Mouse (Mus musculus): Measurements from ENCODE around the gene Atp11a. TPM values are rescaled to one million over a fixed set of nuclear protein-coding genes. Genes with fewer than 3 reads are reported as not detected.

The Atp11a gene
- polyA plus RNA-seq, 1 experiment from 2014 or later = 15.9 TPM

- Histone ChIP-seq H3K9me3 (no peaks in the 10 kb centered on the region), H3K4me1 (replicated peaks) (peaks cover 35% of the 10 kb centered on the region), H3K4me2 (replicated peaks) (no peak overlapping the region), H3K4me3 (replicated peaks) (no peak overlapping the region), H3K9ac (no peak overlapping the region), H3K27me3 (replicated peaks) (no peaks in the 10 kb centered on the region), H3K36me3 (no peaks in the 10 kb centered on the region), H3K27ac (no peak overlapping the region)
- WGBS = 62% methylated on average over 6 of the region's 6 CpGs
- no peak for ATAC-seq
Measured at GRCm38 (mm10) chr8:12799832-12800231, 43.0 kb downstream of the Atp11a start.

GRCm38 (mm10) chr8:12800246-12800645, 43.4 kb downstream of the Atp11a start:
- Histone ChIP-seq H3K9me3 (no peaks in the 10 kb centered on the region), H3K27me3 (replicated peaks) (no peaks in the 10 kb centered on the region), H3K27ac (0 out of 2 replicates have a peak overlapping the region, but pooled peaks have one; percentile 9), H3K4me3 (replicated peaks) (no peak overlapping the region), H3K4me1 (replicated peaks) (peaks cover 37% of the 10 kb centered on the region), H3K4me2 (replicated peaks) (no peak overlapping the region), H3K9ac (no peak overlapping the region), H3K36me3 (no peaks in the 10 kb centered on the region)
- 67% methylated on average over 2 of the region's 2 CpGs for WGBS
- ATAC-seq = no peak

- ATAC-seq = no peak
- Histone ChIP-seq H3K4me3 (replicated peaks) (no peak overlapping the region), H3K27ac (0 out of 2 replicates have a peak overlapping the region, but pooled peaks have one; percentile 38), H3K4me2 (replicated peaks) (no peak overlapping the region), H3K4me1 (replicated peaks) (peaks cover 38% of the 10 kb centered on the region), H3K36me3 (no peaks in the 10 kb centered on the region), H3K9ac (no peak overlapping the region), H3K9me3 (no peaks in the 10 kb centered on the region), H3K27me3 (replicated peaks) (no peaks in the 10 kb centered on the region)
- 50% methylated on average over 10 of the region's 10 CpGs for WGBS
Measured at GRCm38 (mm10) chr8:12801586-12801985, 44.8 kb downstream of the Atp11a start.

GRCm38 (mm10) chr8:12803121-12803520, 46.3 kb downstream of the Atp11a start:
- 78% methylated on average over 10 of the region's 10 CpGs for WGBS
- H3K9ac ChIP-seq = no peak overlapping the region
- H3K4me3 ChIP-seq (replicated peaks) = no peak overlapping the region
- peaks cover 38% of the 10 kb centered on the region for H3K4me1 ChIP-seq (replicated peaks)
- H3K27me3 ChIP-seq (replicated peaks) = no peaks in the 10 kb centered on the region
- ATAC-seq = no peak
- no peak overlapping the region for H3K27ac ChIP-seq
- no peaks in the 10 kb centered on the region for H3K36me3 ChIP-seq
- no peaks in the 10 kb centered on the region for H3K9me3 ChIP-seq
- H3K4me2 ChIP-seq (replicated peaks) = no peak overlapping the region

- WGBS = 49% methylated on average over 5 of the region's 5 CpGs
- no peaks in the 10 kb centered on the region for H3K27me3 ChIP-seq (replicated peaks)
- H3K27ac ChIP-seq = peak overlapping the region; percentile 63
- H3K9ac ChIP-seq = no peak overlapping the region
- peaks cover 29% of the 10 kb centered on the region for H3K4me1 ChIP-seq (replicated peaks)
- H3K4me3 ChIP-seq (replicated peaks) = no peak overlapping the region
- no peak overlapping the region for H3K4me2 ChIP-seq (replicated peaks)
- no peaks in the 10 kb centered on the region for H3K36me3 ChIP-seq
- no peaks in the 10 kb centered on the region for H3K9me3 ChIP-seq
- peak; percentile 74 for ATAC-seq
Measured at GRCm38 (mm10) chr8:12804909-12805308, 48.1 kb downstream of the Atp11a start.

- ATAC-seq = peak; percentile 36; the same call in 1 of the 2 replicates
- H3K4me1 ChIP-seq (replicated peaks) = peaks cover 24% of the 10 kb centered on the region
- H3K4me2 ChIP-seq (replicated peaks) = no peak overlapping the region
Measured at GRCm38 (mm10) chr8:12805569-12805968, 48.8 kb downstream of the Atp11a start.

GRCm38 (mm10) chr8:12808018-12808417, 51.2 kb downstream of the Atp11a start:
- H3K4me1 ChIP-seq (replicated peaks) = peaks cover 4% of the 10 kb centered on the region
- 67% methylated on average over 2 of the region's 2 CpGs for WGBS
- no peak overlapping the region for H3K4me3 ChIP-seq (replicated peaks)
- H3K9ac ChIP-seq = no peak overlapping the region
- H3K36me3 ChIP-seq = no peaks in the 10 kb centered on the region
- no peak overlapping the region for H3K27ac ChIP-seq
- no peaks in the 10 kb centered on the region for H3K27me3 ChIP-seq (replicated peaks)
- H3K9me3 ChIP-seq = no peaks in the 10 kb centered on the region
- no peak overlapping the region for H3K4me2 ChIP-seq (replicated peaks)
- ATAC-seq = no peak

More at GRCm38 (mm10) chr8:12805569-12805968, 48.8 kb downstream of the Atp11a start:
- Histone ChIP-seq H3K9ac (no peak overlapping the region), H3K27ac (peak overlapping the region; percentile 63; the same call in 1 of the 2 replicates), H3K9me3 (no peaks in the 10 kb centered on the region), H3K4me3 (replicated peaks) (no peak overlapping the region), H3K36me3 (no peaks in the 10 kb centered on the region), H3K27me3 (replicated peaks) (no peaks in the 10 kb centered on the region)
- WGBS = 45% methylated on average over 4 of the region's 4 CpGs

GRCm38 (mm10) chr8:12809516-12809915, 52.7 kb downstream of the Atp11a start:
- ATAC-seq = no peak
- H3K4me3 ChIP-seq (replicated peaks) = no peak overlapping the region
- H3K9ac ChIP-seq = no peak overlapping the region
- H3K9me3 ChIP-seq = no peaks in the 10 kb centered on the region
- H3K27me3 ChIP-seq (replicated peaks) = no peaks in the 10 kb centered on the region
- H3K36me3 ChIP-seq = no peaks in the 10 kb centered on the region
- H3K4me2 ChIP-seq (replicated peaks) = no peak overlapping the region
- 96% methylated on average over 2 of the region's 2 CpGs for WGBS
- peaks cover 4% of the 10 kb centered on the region for H3K4me1 ChIP-seq (replicated peaks)
- H3K27ac ChIP-seq = no peak overlapping the region

GRCm38 (mm10) chr8:12811231-12811630, 54.4 kb downstream of the Atp11a start:
- no peak overlapping the region for H3K27ac ChIP-seq
- H3K4me1 ChIP-seq (replicated peaks) = no peaks in the 10 kb centered on the region; the same call in 1 of the 2 replicates
- H3K4me2 ChIP-seq (replicated peaks) = no peak overlapping the region
- no peak overlapping the region for H3K4me3 ChIP-seq (replicated peaks)
- H3K27me3 ChIP-seq (replicated peaks) = no peaks in the 10 kb centered on the region
- ATAC-seq = no peak
- no peaks in the 10 kb centered on the region for H3K9me3 ChIP-seq
- H3K9ac ChIP-seq = no peak overlapping the region
- WGBS = 49% methylated on average over 6 of the region's 6 CpGs
- H3K36me3 ChIP-seq = no peaks in the 10 kb centered on the region

GRCm38 (mm10) chr8:12816412-12816811, 59.6 kb downstream of the Atp11a start:
- Histone ChIP-seq H3K27me3 (replicated peaks) (no peaks in the 10 kb centered on the region), H3K4me1 (replicated peaks) (no peaks in the 10 kb centered on the region), H3K4me3 (replicated peaks) (no peak overlapping the region), H3K4me2 (replicated peaks) (no peak overlapping the region), H3K9ac (no peak overlapping the region), H3K9me3 (no peaks in the 10 kb centered on the region), H3K36me3 (peaks cover 3% of the 10 kb centered on the region; the same call in 1 of the 2 replicates), H3K27ac (no peak overlapping the region)
- WGBS = 75% methylated on average over 6 of the region's 6 CpGs
- no peak for ATAC-seq

- Histone ChIP-seq H3K27me3 (replicated peaks) (no peaks in the 10 kb centered on the region), H3K36me3 (peaks cover 28% of the 10 kb centered on the region), H3K4me2 (replicated peaks) (no peak overlapping the region), H3K4me3 (replicated peaks) (no peak overlapping the region), H3K4me1 (replicated peaks) (no peaks in the 10 kb centered on the region), H3K27ac (no peak overlapping the region), H3K9me3 (no peaks in the 10 kb centered on the region), H3K9ac (no peak overlapping the region)
- WGBS = 53% methylated on average over 7 of the region's 7 CpGs
- ATAC-seq = no peak
Measured at GRCm38 (mm10) chr8:12822892-12823291, 66.1 kb downstream of the Atp11a start.

- WGBS = 64% methylated on average over 10 of the region's 10 CpGs
- H3K4me2 ChIP-seq (replicated peaks) = no peak overlapping the region
- H3K9ac ChIP-seq = no peak overlapping the region
- no peak for ATAC-seq
- no peaks in the 10 kb centered on the region for H3K4me1 ChIP-seq (replicated peaks)
- no peaks in the 10 kb centered on the region for H3K9me3 ChIP-seq
- H3K27me3 ChIP-seq (replicated peaks) = no peaks in the 10 kb centered on the region
- no peak overlapping the region for H3K27ac ChIP-seq
- no peak overlapping the region for H3K4me3 ChIP-seq (replicated peaks)
- peaks cover 31% of the 10 kb centered on the region for H3K36me3 ChIP-seq
Measured at GRCm38 (mm10) chr8:12824562-12824961, 67.7 kb downstream of the Atp11a start.

- Histone ChIP-seq H3K4me3 (replicated peaks) (no peak overlapping the region), H3K27ac (0 out of 2 replicates have a peak overlapping the region, but pooled peaks have one; percentile 33), H3K36me3 (peaks cover 34% of the 10 kb centered on the region), H3K27me3 (replicated peaks) (no peaks in the 10 kb centered on the region), H3K9me3 (no peaks in the 10 kb centered on the region), H3K4me1 (replicated peaks) (no peaks in the 10 kb centered on the region), H3K4me2 (replicated peaks) (no peak overlapping the region), H3K9ac (no peak overlapping the region)
- 66% methylated on average over 6 of the region's 6 CpGs for WGBS
- ATAC-seq = peak; percentile 37
Measured at GRCm38 (mm10) chr8:12825236-12825635, 68.4 kb downstream of the Atp11a start.
